Mouse (Mus musculus) ovary, postnatal 10 days (tissue): ENCODE results near the gene Pdzk1.
A peak's percentile ranks its signal among the peaks of the same experiment; 100 is the strongest.

ENCODE experiments used
- DNase-seq: peaks from one replicate; pipeline ENCODE4 v3.0.0; 2022; ENCODE audit warnings: low spot score

Pdzk1 gene

GRCm38 (mm10) chr3:96828984-96829383, at the start of gene Pdzk1, which contains the start of gene Cd160:
TSS of gene Pdzk1 (plus strand) at chr3:96829284.
TSS of gene Cd160 (minus strand) at chr3:96829351.
- no peak for DNase-seq

GRCm38 (mm10) chr3:96782236-96782635, 46.8 kb upstream of the Pdzk1 start:
- no peak for DNase-seq

- no peak for DNase-seq
These were observed 41.3 kb upstream of the Pdzk1 start for GRCm38 (mm10) chr3:96787784-96788183.

GRCm38 (mm10) chr3:96788506-96788905, 40.6 kb upstream of the Pdzk1 start:
- no peak for DNase-seq

- DNase-seq: no peak
These were observed 28.8 kb upstream of the Pdzk1 start for GRCm38 (mm10) chr3:96800254-96800653.

- no peak for DNase-seq
These were observed 26.9 kb upstream of the Pdzk1 start for GRCm38 (mm10) chr3:96802214-96802613.

GRCm38 (mm10) chr3:96808136-96808535, 20.9 kb upstream of the Pdzk1 start:
- DNase-seq: no peak

- no peak for DNase-seq
These were observed 20.4 kb upstream of the Pdzk1 start for GRCm38 (mm10) chr3:96808651-96809050.

GRCm38 (mm10) chr3:96811232-96811631, 17.9 kb upstream of the Pdzk1 start:
- no peak for DNase-seq

- DNase-seq: peak; percentile 65
These were observed 16.5 kb upstream of the Pdzk1 start for GRCm38 (mm10) chr3:96812395-96813091.

GRCm38 (mm10) chr3:96813106-96813505, 16.0 kb upstream of the Pdzk1 start:
- no peak for DNase-seq

GRCm38 (mm10) chr3:96813591-96814244, 15.4 kb upstream of the Pdzk1 start:
- DNase-seq: no peak

- DNase-seq: no peak
These were observed 14.7 kb upstream of the Pdzk1 start for GRCm38 (mm10) chr3:96814342-96814741.

GRCm38 (mm10) chr3:96820116-96820915, 8.8 kb upstream of the Pdzk1 start:
- no peak for DNase-seq

GRCm38 (mm10) chr3:96821581-96821980, 7.5 kb upstream of the Pdzk1 start:
- no peak for DNase-seq

GRCm38 (mm10) chr3:96823701-96824100, 5.4 kb upstream of the Pdzk1 start:
- DNase-seq: no peak

GRCm38 (mm10) chr3:96824614-96825013, 4.5 kb upstream of the Pdzk1 start:
- no peak for DNase-seq

GRCm38 (mm10) chr3:96825261-96825660, 3.8 kb upstream of the Pdzk1 start:
- DNase-seq: no peak

GRCm38 (mm10) chr3:96828308-96828864, 698 bp upstream of the Pdzk1 start:
- no peak for DNase-seq

- no peak for DNase-seq
These were observed 772 bp downstream of the Pdzk1 start for GRCm38 (mm10) chr3:96829856-96830255.

- DNase-seq: no peak
These were observed 3.8 kb downstream of the Pdzk1 start for GRCm38 (mm10) chr3:96832930-96833329.

- DNase-seq: no peak
These were observed 5.7 kb downstream of the Pdzk1 start for GRCm38 (mm10) chr3:96834587-96835348.
